ENCODE assay signal across 18 mouse cellular contexts in genomic region chr14:54401723-54402122, GRCm38 (mm10). TPM values are rescaled to one million over a fixed set of nuclear protein-coding genes. Genes with fewer than 3 reads are reported as not detected.
DNase-seq lines count a peak whose midpoint lies in the region; ATAC-seq and TF ChIP-seq lines count a peak whose summit lies in the region.
"Had no signal": no experiment of that assay in that cellular context is flagged by ENCODE, and none has a peak within 500 bp of the region (broad histone marks: within the 10 kb centered on the region; RNA-seq: fewer than 3 reads in every experiment).

No protein-coding gene starts in this region.

- H3K9ac ChIP-seq in intestine, embryonic 15.5 days = no peak overlapping the region
- no peak overlapping the region for H3K9ac ChIP-seq in intestine, postnatal 0 days (ENCODE audit: low read depth, low read length)
- no peak overlapping the region for H3K9ac ChIP-seq in midbrain, embryonic 11.5 days (ENCODE audit: low read length)
- H3K9ac ChIP-seq: embryonic facial prominence, embryonic 12.5 days; forebrain, embryonic 13.5 days; forebrain, embryonic 15.5 days; forebrain, postnatal 0 days had no signal

- peak; percentile 71 for ATAC-seq in intestine, embryonic 15.5 days
- ATAC-seq in intestine, postnatal 0 days = peak; percentile 70
- ATAC-seq in megakaryocyte-erythroid progenitor cell, adult 5-6 weeks (replicated peaks; ENCODE audit: low FRiP score, low TSS enrichment, poor library complexity, severe bottlenecking) = no peak
- ATAC-seq in midbrain, embryonic 11.5 days (ENCODE audit: low FRiP score) = no peak
- ATAC-seq: forebrain, embryonic 13.5 days; forebrain, embryonic 15.5 days; forebrain, postnatal 0 days had no signal

- TF ChIP-seq CTCF in intestine, postnatal 0 days (IDR thresholded peaks at IDR 0.05; ENCODE audit: low read depth) = no peak

- no peak overlapping the region for H3K4me3 ChIP-seq in intestine, embryonic 15.5 days (replicated peaks)
- H3K4me3 ChIP-seq in intestine, postnatal 0 days (ENCODE audit: low read depth, low read length) = no peak overlapping the region
- H3K4me3 ChIP-seq in midbrain, embryonic 11.5 days (ENCODE audit: low read depth, low read length) = no peak overlapping the region
- H3K4me3 ChIP-seq: embryonic facial prominence, embryonic 10.5 days; embryonic facial prominence, embryonic 12.5 days; forebrain, embryonic 13.5 days; forebrain, embryonic 15.5 days had no signal

- 0 out of 2 replicates have a peak overlapping the region, but pooled peaks have one; percentile 64 for H3K27ac ChIP-seq in intestine, embryonic 15.5 days
- H3K27ac ChIP-seq in intestine, postnatal 0 days (ENCODE audit: low read depth, low read length) = peak overlapping the region; percentile 60
- H3K27ac ChIP-seq in midbrain, embryonic 11.5 days (ENCODE audit: low read depth, low read length) = no peak overlapping the region
- H3K27ac ChIP-seq: embryonic facial prominence, embryonic 10.5 days; embryonic facial prominence, embryonic 12.5 days; forebrain, embryonic 13.5 days; forebrain, embryonic 15.5 days had no signal

- WGBS in intestine, embryonic 15.5 days = 24% methylated on average over 3 of the region's 3 CpGs
- WGBS in intestine, postnatal 0 days = 16% methylated on average over 3 of the region's 3 CpGs
- 83% methylated on average over 3 of the region's 3 CpGs for WGBS in midbrain, embryonic 11.5 days

- H3K36me3 ChIP-seq in intestine, embryonic 15.5 days = no peaks in the 10 kb centered on the region
- peaks cover 26% of the 10 kb centered on the region; the same call in 1 of the 2 replicates for H3K36me3 ChIP-seq in intestine, postnatal 0 days (ENCODE audit: control insufficient read depth, insufficient read depth)
- no peaks in the 10 kb centered on the region for H3K36me3 ChIP-seq in midbrain, embryonic 11.5 days (ENCODE audit: control insufficient read depth, insufficient read depth, low read length)
- H3K36me3 ChIP-seq: embryonic facial prominence, embryonic 10.5 days; embryonic facial prominence, embryonic 12.5 days; forebrain, embryonic 15.5 days had no signal

- H3K4me2 ChIP-seq in intestine, embryonic 15.5 days (replicated peaks) = no peak overlapping the region
- peak overlapping the region; percentile 46 for H3K4me2 ChIP-seq in intestine, postnatal 0 days (replicated peaks; ENCODE audit: low read depth)
- no peak overlapping the region for H3K4me2 ChIP-seq in midbrain, embryonic 11.5 days
- H3K4me2 ChIP-seq: embryonic facial prominence, embryonic 12.5 days; forebrain, embryonic 13.5 days; forebrain, embryonic 15.5 days had no signal

- H3K9me3 ChIP-seq in intestine, embryonic 15.5 days = no peaks in the 10 kb centered on the region
- H3K9me3 ChIP-seq in intestine, postnatal 0 days (ENCODE audit: control insufficient read depth) = no peaks in the 10 kb centered on the region
- no peaks in the 10 kb centered on the region for H3K9me3 ChIP-seq in midbrain, embryonic 11.5 days (ENCODE audit: control insufficient read depth, low read length)
- H3K9me3 ChIP-seq: embryonic facial prominence, embryonic 10.5 days; embryonic facial prominence, embryonic 12.5 days; forebrain, embryonic 13.5 days; forebrain, embryonic 15.5 days had no signal

- no peak for DNase-seq in midbrain, embryonic 11.5 days (ENCODE audit: low spot score, missing footprints)
- no peak for DNase-seq in spleen, postnatal 14 days (ENCODE audit: low spot score in 2 of 2)
- DNase-seq: adrenal gland, adult 2 months; adrenal gland, postnatal 10 days; adrenal gland, postnatal 25 days; cerebellum, adult 11-12 months; cerebellum, adult 2 months; cerebellum, adult 9-10 months; cerebellum, postnatal 10 days; cerebellum, postnatal 25 days; forebrain, postnatal 0 days had no signal

- H3K27me3 ChIP-seq in intestine, embryonic 15.5 days (replicated peaks) = no peaks in the 10 kb centered on the region
- H3K27me3 ChIP-seq in intestine, postnatal 0 days (replicated peaks; ENCODE audit: control insufficient read depth, insufficient read depth, low read length) = no peaks in the 10 kb centered on the region
- no peaks in the 10 kb centered on the region for H3K27me3 ChIP-seq in midbrain, embryonic 11.5 days (ENCODE audit: control insufficient read depth, insufficient read depth, low read length)
- H3K27me3 ChIP-seq: embryonic facial prominence, embryonic 12.5 days; forebrain, embryonic 13.5 days; forebrain, embryonic 15.5 days had no signal

- peaks cover 3% of the 10 kb centered on the region; the same call in 1 of the 2 replicates for H3K4me1 ChIP-seq in intestine, embryonic 15.5 days (replicated peaks)
- peaks cover 6% of the 10 kb centered on the region; the same call in 1 of the 2 replicates for H3K4me1 ChIP-seq in intestine, postnatal 0 days (replicated peaks; ENCODE audit: control insufficient read depth, insufficient read depth, low read length)
- H3K4me1 ChIP-seq in midbrain, embryonic 11.5 days (ENCODE audit: control insufficient read depth, insufficient read depth, low read length) = no peaks in the 10 kb centered on the region
- H3K4me1 ChIP-seq: embryonic facial prominence, embryonic 12.5 days; forebrain, embryonic 13.5 days; forebrain, embryonic 15.5 days had no signal

RNA-seq across cellular contexts. Expression of gene Slc7a7, which starts 15.9 kb away (rescaled TPM):
- polyA plus RNA-seq in intestine, embryonic 15.5 days (2015; fragmentation: Nextera tagmentation; extraction: Ambion mirVana) = 51.0 and 56.3 TPM in 2 replicates
- 188 TPM in 2 replicates for polyA plus RNA-seq in intestine, postnatal 0 days (2015; fragmentation: Nextera tagmentation; extraction: Ambion mirVana)
- total RNA-seq in megakaryocyte-erythroid progenitor cell, adult 5-6 weeks (2014; fragmentation: Nextera tagmentation) = 8.8 and 12.9 TPM in 2 replicates
- total RNA-seq in megakaryocyte-erythroid progenitor cell, adult 5-6 weeks (2017) = 8.2 and 10.6 TPM in 2 replicates
- polyA plus RNA-seq in midbrain, embryonic 11.5 days (2014; fragmentation: Nextera tagmentation; extraction: Ambion mirVana) = 4.3 and 4.7 TPM in 2 replicates

RNA-seq across cellular contexts. Expression of gene Mrpl52, which starts 25.0 kb away (rescaled TPM):
- polyA plus RNA-seq in intestine, embryonic 15.5 days (2015; fragmentation: Nextera tagmentation; extraction: Ambion mirVana) = 270 and 308 TPM in 2 replicates
- polyA plus RNA-seq in intestine, postnatal 0 days (2015; fragmentation: Nextera tagmentation; extraction: Ambion mirVana) = 300 and 317 TPM in 2 replicates
- 504 and 507 TPM in 2 replicates for total RNA-seq in megakaryocyte-erythroid progenitor cell, adult 5-6 weeks (2014; fragmentation: Nextera tagmentation)
- total RNA-seq in megakaryocyte-erythroid progenitor cell, adult 5-6 weeks (2017) = 266 and 434 TPM in 2 replicates
- 238 and 253 TPM in 2 replicates for polyA plus RNA-seq in midbrain, embryonic 11.5 days (2014; fragmentation: Nextera tagmentation; extraction: Ambion mirVana)

RNA-seq across cellular contexts. Expression of gene Mmp14, which starts 29.7 kb away (rescaled TPM):
- polyA plus RNA-seq in intestine, embryonic 15.5 days (2015; fragmentation: Nextera tagmentation; extraction: Ambion mirVana) = 110 and 112 TPM in 2 replicates
- 49.4 and 53.7 TPM in 2 replicates for polyA plus RNA-seq in intestine, postnatal 0 days (2015; fragmentation: Nextera tagmentation; extraction: Ambion mirVana)
- 39.2 and 44.9 TPM in 2 replicates for total RNA-seq in megakaryocyte-erythroid progenitor cell, adult 5-6 weeks (2014; fragmentation: Nextera tagmentation)
- total RNA-seq in megakaryocyte-erythroid progenitor cell, adult 5-6 weeks (2017) = 23.4 and 37.2 TPM in 2 replicates
- 57.4 and 57.5 TPM in 2 replicates for polyA plus RNA-seq in midbrain, embryonic 11.5 days (2014; fragmentation: Nextera tagmentation; extraction: Ambion mirVana)

RNA-seq across cellular contexts. Expression of gene Oxa1l, which starts 41.1 kb away (rescaled TPM):
- polyA plus RNA-seq in intestine, embryonic 15.5 days (2015; fragmentation: Nextera tagmentation; extraction: Ambion mirVana) = 41.7 and 48.8 TPM in 2 replicates
- polyA plus RNA-seq in intestine, postnatal 0 days (2015; fragmentation: Nextera tagmentation; extraction: Ambion mirVana) = 35.5 and 36.4 TPM in 2 replicates
- total RNA-seq in megakaryocyte-erythroid progenitor cell, adult 5-6 weeks (2014; fragmentation: Nextera tagmentation) = 69.1 and 70.3 TPM in 2 replicates
- total RNA-seq in megakaryocyte-erythroid progenitor cell, adult 5-6 weeks (2017) = 32.5 and 51.1 TPM in 2 replicates
- 44.2 and 45.9 TPM in 2 replicates for polyA plus RNA-seq in midbrain, embryonic 11.5 days (2014; fragmentation: Nextera tagmentation; extraction: Ambion mirVana)

Comparison
In these comparisons a context has a peak if more than half of its experiments do, and no peak if none do; other contexts are left out.
1. ATAC-seq: peak in intestine, embryonic 15.5 days (single experiment) and intestine, postnatal 0 days (single experiment); none in megakaryocyte-erythroid progenitor cell, adult 5-6 weeks (single experiment) and midbrain, embryonic 11.5 days (single experiment).